ENCODE assay signal across 26 mouse cellular contexts in genomic region chr10:24922977-24923376, GRCm38 (mm10). TPM values are rescaled to one million over a fixed set of nuclear protein-coding genes. Genes with fewer than 3 reads are reported as not detected.
"Had no signal": no experiment of that assay in that cellular context is flagged by ENCODE, and none has a peak within 500 bp of the region (broad histone marks: within the 10 kb centered on the region; RNA-seq: fewer than 3 reads in every experiment).

No protein-coding gene starts in this region.

- DNase-seq: gastrocnemius, adult 2 months; gastrocnemius, postnatal 10 days; gastrocnemius, postnatal 25 days; heart, adult 2 months; heart, postnatal 10 days; heart, postnatal 4 days; kidney, adult 18-20 months; kidney, adult 8-10 months; kidney, postnatal 10 days; kidney, postnatal 25 days; kidney, postnatal 4 days; liver, embryonic 13.5 days had no signal

- H3K36me3 ChIP-seq: intestine, embryonic 15.5 days had no signal

- H3K9me3 ChIP-seq: heart, embryonic 12.5 days; hindbrain, embryonic 10.5 days; hindbrain, embryonic 12.5 days; intestine, embryonic 15.5 days; limb, embryonic 10.5 days; limb, embryonic 12.5 days; liver, embryonic 13.5 days had no signal

- H3K4me3 ChIP-seq: gastrocnemius, adult 2 months; heart, adult 2 months; heart, embryonic 12.5 days; hindbrain, embryonic 10.5 days; hindbrain, embryonic 12.5 days; intestine, embryonic 15.5 days; layer of hippocampus, adult 2 months; left cerebral cortex, adult 2 months; limb, embryonic 10.5 days; limb, embryonic 12.5 days; liver, embryonic 13.5 days had no signal

- ATAC-seq: hindbrain, embryonic 16.5 days; inflammation-experienced regulatory T-cells, adult 6 months; intestine, embryonic 15.5 days; intestine, postnatal 0 days had no signal

- H3K9ac ChIP-seq: heart, embryonic 12.5 days; hindbrain, embryonic 12.5 days; hindbrain, embryonic 14.5 days; intestine, embryonic 15.5 days; limb, embryonic 12.5 days; liver, embryonic 13.5 days had no signal

- H3K27ac ChIP-seq: gastrocnemius, adult 2 months; heart, adult 2 months; hindbrain, embryonic 10.5 days; hindbrain, embryonic 12.5 days; hindbrain, embryonic 14.5 days; intestine, embryonic 15.5 days; layer of hippocampus, adult 2 months; left cerebral cortex, adult 2 months; limb, embryonic 10.5 days; limb, embryonic 12.5 days; liver, embryonic 13.5 days had no signal

- H3K4me2 ChIP-seq: heart, embryonic 12.5 days; hindbrain, embryonic 12.5 days; hindbrain, embryonic 14.5 days; intestine, embryonic 15.5 days; limb, embryonic 12.5 days; liver, embryonic 13.5 days had no signal

- H3K27me3 ChIP-seq: heart, embryonic 12.5 days; hindbrain, embryonic 12.5 days; intestine, embryonic 15.5 days; limb, embryonic 12.5 days; liver, embryonic 13.5 days had no signal

RNA-seq across cellular contexts. Expression of gene Arg1, which starts 4.3 kb away (rescaled TPM):
- total RNA-seq: gastrocnemius, adult 2 months; granulocyte monocyte progenitor cell, adult 5-6 weeks; heart, adult 2 months; heart, postnatal 10 days; left cerebral cortex, adult 2 months; left cerebral cortex, postnatal 14 days had no signal
